Mouse (Mus musculus) kidney, adult 9 months (tissue): ENCODE results near the gene Olfr819.
"Not testable (repeated sequence)": the region's sequence is repeated elsewhere in the genome, so short reads cannot be mapped to it uniquely, and the experiment has no call there.

Experiments
- DNase-seq: peaks from one replicate; pipeline ENCODE4 v3.0.0; 2022

The Olfr819 gene

DNA sequence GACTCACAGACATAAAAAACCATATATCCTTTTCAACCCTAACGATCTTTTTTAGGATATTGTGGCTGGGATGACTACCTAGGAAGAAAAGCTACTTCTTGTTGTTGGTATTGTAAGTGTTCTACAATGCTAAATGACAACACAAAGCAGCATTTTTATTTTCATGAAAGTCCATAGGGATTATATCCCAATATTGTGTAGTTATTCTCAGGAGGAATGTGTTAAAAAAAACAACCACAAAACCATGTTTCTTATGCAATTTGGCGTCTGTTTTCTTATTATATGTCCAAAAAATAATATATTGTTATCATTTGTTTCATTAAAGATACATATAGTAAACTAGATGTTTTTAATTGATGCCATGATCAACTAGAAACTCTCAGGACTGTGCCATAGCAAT, at the start of gene Olfr819:
Gene Olfr819 (minus strand): TSS at position 101 of the 400 bp plus-strand sequence.
- not testable (repeated sequence) for DNase-seq

DNA sequence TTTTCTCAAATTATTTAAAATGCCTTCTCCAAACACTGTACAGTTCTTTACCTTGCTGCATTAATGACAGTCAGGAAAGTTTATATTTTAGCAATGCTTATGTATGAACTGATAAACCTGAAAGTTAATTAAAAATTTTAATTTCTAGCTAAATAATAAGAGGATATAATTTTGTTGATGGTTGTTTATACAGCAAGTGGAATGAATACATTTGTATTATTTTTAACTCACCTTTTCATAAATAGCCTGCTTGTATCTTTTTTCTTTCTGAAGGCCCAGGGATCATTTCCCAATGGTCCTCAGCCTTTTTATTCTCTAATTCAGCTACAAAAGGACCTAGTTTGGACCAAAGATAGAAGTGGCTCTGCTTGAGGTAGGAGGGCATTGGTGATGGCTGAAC, 45.3 kb upstream of the Olfr819 start, which contains the start of gene Olfr820:
Gene Olfr820 (plus strand): TSS at position 301 of the 400 bp plus-strand sequence.
- no peak for DNase-seq

DNA sequence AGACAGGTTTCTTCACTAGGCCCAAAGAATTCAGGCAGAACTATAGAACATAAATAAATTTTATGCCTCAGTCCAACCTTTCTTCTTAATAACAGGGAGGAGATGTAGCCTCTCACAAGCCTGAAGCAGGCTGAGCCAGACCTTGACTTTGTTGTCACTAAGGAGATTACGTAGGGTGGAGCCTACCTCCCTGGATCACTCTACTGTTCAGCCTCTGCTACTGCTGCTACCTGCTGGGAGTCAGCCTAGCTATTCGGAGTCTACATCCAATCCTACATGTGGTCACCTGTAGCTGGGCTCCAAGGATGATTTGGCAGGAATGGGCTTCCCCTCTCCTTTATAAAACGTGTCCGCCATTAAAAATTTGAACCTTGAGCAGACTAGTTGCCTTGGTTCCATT, 38.3 kb upstream of the Olfr819 start:
- not testable (repeated sequence) for DNase-seq

DNA sequence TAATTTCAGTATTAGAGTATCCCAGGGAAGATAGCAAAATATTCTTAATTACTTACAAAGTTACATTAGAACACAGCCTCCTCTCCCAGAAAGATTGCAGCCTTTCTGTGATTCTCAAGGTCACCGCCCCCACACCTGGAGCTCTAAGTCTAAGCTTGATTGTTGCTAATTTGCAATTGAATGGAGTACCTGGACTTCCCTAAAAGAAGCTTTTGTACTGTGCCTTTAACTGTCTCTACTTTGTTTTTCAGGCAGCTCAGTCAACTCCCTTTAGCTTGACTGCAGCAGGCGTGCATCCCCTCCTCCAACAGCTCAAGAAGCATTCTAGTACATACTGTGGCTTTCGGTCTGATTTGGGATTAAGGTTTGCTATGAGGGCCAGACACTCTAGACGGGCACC, 37.0 kb upstream of the Olfr819 start:
- DNase-seq, result not testable (repeated sequence)

GRCm38 (mm10) chr10:129984962-129985361, 17.9 kb upstream of the Olfr819 start, which contains the start of gene Gm10310:
Gene Gm10310, minus strand, starts transcription at chr10:129985062.
- not testable (repeated sequence) for DNase-seq

DNA sequence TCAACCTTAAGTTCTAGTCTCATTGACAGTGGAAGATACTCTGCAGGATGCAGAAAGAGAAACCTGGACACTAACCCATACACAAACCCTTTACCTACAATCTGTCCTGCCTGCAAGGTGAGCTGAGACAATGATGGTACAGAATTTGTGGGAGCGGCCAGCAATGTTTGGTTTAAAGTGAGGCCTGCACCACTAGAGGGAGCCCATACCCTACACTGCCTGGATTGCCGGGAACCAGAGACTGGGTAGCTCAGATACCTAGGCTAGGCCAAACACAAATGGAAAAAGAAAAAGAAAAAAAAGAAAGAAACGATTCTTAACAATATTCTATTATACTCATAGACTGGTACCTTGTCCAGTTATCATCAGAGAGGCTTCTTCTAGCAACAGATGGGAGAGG, 14.8 kb upstream of the Olfr819 start:
- DNase-seq, result not testable (repeated sequence)

- DNase-seq, result not testable (repeated sequence)
Observed at GRCm38 (mm10) chr10:129976040-129976439, 9.0 kb upstream of the Olfr819 start, which contains the start of gene Olfr247. Gene Olfr247, minus strand, starts transcription at chr10:129976140.

DNA sequence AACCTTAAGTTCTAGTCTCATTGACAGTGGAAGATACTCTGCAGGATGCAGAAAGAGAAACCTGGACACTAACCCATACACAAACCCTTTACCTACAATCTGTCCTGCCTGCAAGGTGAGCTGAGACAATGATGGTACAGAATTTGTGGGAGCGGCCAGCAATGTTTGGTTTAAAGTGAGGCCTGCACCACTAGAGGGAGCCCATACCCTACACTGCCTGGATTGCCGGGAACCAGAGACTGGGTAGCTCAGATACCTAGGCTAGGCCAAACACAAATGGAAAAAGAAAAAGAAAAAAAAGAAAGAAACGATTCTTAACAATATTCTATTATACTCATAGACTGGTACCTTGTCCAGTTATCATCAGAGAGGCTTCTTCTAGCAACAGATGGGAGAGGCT, 5.9 kb upstream of the Olfr819 start:
- DNase-seq, result not testable (repeated sequence)

- DNase-seq, result not testable (repeated sequence)
Observed at GRCm38 (mm10) chr10:129966232-129966631, 834 bp downstream of the Olfr819 start.

DNA sequence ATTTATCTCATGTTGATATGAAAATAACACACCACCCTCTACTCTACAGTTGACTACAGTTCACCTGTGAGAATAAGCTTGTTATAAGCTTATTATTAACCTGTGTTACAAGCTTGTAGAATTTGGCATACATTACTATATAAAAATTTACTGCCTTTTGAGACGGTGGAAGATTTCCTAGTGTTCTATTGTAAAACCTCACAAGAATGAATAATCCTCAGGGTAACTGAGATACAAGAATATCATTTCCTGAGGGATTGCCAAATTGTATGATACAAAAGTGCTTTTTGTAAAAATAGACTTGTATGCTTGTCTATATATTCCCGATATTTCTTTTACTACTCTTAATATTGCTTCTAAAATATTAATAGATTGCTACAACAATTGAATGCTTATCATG, 18.1 kb downstream of the Olfr819 start, which contains the start of gene Olfr818:
Gene Olfr818 (minus strand): TSS at position 101 of the 400 bp plus-strand sequence.
- no peak for DNase-seq

DNA sequence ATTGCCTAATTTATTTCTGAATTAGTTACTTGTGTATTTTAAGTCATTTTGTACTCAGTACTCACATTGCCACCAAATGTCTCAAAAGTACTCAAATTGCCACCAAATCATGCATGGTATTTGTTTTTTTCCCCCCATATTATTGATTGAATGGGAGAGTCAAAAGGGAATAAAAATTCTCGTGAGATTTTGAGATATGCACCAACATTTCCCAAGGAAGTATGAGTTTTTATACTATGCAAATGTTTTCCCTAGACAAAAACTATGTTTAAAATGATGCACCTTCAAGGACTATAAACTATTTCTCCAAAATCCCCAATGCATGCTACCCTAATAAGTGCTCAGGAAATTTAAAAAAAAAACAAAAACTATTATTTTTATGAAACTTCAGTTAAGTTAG, 51.6 kb downstream of the Olfr819 start, which contains the start of gene Olfr816:
Gene Olfr816 (minus strand): TSS at position 101 of the 400 bp plus-strand sequence.
- DNase-seq, result no peak
